Mouse (Mus musculus): ENCODE measurements around the gene Dhx40.

DNA sequence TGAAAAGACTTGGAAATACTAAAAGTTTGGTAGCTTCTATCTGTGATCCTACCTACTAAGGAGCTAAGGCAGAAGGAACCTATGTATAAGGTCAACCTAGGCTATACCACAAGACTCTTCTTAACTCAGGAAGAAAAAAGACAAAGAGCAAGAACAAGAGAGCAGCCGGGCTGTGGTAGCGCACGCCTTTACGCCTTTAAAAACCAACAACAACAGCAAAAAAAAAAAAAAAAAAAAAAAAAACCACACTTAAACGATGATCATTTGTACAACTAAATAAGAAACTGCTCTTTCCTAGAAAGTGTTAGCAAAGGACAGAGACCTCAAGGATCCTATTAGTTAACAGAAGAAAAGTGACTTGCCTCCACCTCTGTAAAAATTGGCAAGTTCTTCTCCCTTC, 66.0 kb downstream of the Dhx40 start:
- TF ChIP-seq USF1 (IDR thresholded peaks at IDR 0.05; ENCODE audit: low read depth) (no peak), CTCF (IDR thresholded peaks at IDR 0.05; ENCODE audit: control insufficient read depth, insufficient read depth, insufficient read length) (no peak)

Measured in C2C12 (cell line).